Mouse (Mus musculus) bone marrow, adult 2 months (tissue): ENCODE data around the gene Dusp5.

Experiments used
- CTCF ChIP-seq: fragments of 200-500 bp; IDR thresholded peaks from 2 replicates; pipeline ENCODE4 v1.5.1; 2011; ENCODE audit warnings: low read length, control low read depth; ENCODE audit not compliant: control insufficient read depth, insufficient read depth
- POLR2A ChIP-seq: fragments of 200-500 bp; IDR thresholded peaks from 2 replicates; pipeline ENCODE4 v1.6.1; 2011; ENCODE audit warnings: low read depth, mild to moderate bottlenecking, control low read depth, low read length, borderline replicate concordance; ENCODE audit not compliant: control insufficient read depth

DNA sequence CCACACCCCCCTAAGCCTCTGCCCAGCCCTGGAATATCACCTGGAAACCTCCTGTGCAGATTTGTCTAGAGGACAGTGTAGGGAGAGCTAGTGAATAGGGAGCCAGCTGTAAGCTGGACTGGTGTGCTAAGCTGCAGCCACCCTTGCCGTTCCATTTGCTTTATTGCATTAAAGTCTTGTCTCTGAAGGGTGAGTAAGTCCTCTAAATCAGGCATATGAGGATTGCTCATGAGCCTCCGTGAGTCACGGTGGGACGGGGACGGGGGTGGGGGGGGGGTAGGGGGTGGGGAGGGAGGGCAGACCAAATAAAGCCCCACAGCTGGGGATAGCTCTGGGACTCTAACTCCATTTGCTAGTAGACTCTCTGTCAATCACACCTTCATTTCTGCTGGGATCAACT, 14.7 kb downstream of the Dusp5 start:
- no peak for TF ChIP-seq POLR2A
- no peak for TF ChIP-seq CTCF
